Mouse (Mus musculus) right cerebral cortex, postnatal 4 days (tissue): ENCODE measurements around the gene Urb1.

ENCODE experiments used
- DNase-seq: peaks from one replicate; pipeline ENCODE4 v3.0.0-alpha.2; 2022

Urb1 gene

GRCm38 (mm10) chr16:90822981-90823380 lies 12.8 kb upstream of the Urb1 start:
- no peak for DNase-seq

GRCm38 (mm10) chr16:90822284-90822935 lies 12.2 kb upstream of the Urb1 start:
- DNase-seq = no peak

DNA sequence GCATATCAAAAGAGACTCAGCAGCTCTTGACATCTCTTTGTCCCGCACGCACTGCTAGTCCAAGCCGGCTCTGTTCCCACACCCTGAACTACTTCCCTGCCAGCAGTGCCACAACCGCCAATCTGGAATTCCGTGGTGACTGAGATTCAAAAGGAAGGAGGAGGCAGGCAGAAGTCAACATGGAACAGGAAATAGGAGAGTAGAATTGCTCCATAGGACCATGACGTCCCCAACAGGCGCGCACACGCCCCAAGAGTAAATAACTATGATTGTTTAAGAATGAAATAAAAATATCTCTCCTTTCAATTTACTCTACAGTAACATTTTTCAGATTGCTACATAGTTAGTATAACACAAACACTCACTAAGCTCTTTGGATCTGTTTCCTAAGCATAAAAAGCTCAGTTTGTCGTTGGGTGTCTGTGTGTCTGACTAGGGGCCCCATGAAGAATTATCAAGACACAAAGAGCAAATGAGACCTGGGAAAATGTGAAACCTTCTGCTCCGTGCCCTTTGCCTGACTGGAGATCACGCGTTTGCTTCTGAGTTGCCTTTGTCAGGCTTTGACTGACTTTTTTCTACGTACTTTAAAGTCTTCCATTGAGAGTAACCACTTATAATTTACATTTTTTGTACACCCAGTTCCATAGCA lies 11.0 kb upstream of the Urb1 start:
- no peak for DNase-seq

DNA sequence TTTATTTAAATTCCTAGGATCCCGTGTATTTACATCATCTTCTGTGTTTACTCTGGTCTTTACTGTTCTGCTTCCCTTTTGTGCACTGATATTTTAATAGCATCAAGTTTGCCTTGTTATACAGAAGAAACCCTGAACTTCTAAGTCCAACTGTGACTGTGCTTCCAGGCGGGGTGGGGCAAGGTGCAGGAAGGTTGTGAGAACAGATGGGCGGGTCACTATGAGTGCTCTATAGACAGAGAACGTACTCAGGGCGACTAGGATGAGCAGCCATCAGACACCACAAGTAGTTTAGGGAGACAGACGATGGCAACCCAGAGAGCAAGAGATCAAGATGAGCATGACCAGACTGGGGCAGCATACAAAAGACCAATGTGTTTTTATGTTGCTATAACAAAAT lies 10.1 kb upstream of the Urb1 start:
- DNase-seq = no peak

DNA sequence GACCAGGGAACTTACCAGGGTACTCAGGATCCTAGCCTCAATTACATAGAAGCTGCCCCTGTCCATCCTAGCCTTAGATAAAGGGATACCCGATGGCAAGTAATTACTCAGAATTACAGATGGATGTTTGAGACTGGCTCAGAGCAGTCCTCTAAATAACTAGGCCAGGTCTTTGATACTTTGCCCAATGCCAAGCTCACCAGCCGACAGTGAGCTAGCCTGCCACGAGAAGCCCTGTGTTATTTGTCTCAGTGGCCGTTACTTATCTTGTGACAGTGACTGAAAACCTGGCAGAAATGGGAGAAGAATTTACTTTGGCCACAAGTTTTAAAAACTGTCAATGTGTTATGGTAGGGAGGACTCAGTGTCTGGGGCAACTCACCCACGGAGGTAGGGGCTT lies 1.9 kb upstream of the Urb1 start:
- DNase-seq = no peak

DNA sequence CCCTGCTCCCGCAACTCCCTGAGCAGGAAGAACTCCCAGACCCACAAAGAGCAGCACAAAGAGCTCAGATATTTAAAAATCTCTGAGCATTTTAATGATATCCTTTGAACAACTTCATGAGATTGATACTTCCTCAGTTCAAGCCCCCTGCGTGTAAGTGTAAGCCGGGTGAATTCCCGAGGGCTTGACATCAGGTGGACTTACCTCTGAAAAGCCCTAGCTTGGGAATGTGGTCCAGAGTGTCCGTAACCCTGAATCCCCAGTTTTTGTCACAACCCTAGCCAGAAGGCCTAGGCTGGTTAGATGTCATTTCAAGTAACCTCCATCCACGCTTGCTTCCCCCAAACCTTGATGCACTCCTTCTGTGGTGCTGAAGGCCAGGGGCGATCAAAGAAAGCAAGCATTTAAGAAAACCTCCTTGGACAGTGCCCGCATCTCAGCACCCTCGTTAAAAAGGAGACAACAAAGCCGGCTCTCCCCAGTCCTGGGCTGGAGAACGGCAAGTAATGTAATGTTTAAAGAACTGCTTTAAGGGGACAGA lies 573 bp upstream of the Urb1 start:
- DNase-seq = no peak

DNA sequence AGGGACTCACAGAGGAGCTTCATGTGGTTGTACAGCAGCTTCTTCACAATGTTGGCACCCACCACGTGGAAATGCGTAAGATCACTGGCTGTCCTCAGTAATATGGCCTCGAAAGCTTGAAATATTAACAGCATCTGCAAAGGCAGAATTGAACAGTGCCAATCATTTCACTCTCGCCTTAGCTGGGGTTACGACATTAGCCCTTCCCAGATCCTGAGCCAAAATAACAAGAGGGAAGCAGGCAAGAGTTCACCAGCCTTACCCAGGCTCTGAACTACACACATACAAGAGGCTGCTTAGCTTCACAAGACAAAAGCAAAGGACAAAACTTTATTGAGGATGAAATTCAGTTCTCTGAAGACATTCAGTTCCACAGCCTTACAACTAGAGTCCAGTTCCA lies 5.7 kb downstream of the Urb1 start:
- DNase-seq = no peak

DNA sequence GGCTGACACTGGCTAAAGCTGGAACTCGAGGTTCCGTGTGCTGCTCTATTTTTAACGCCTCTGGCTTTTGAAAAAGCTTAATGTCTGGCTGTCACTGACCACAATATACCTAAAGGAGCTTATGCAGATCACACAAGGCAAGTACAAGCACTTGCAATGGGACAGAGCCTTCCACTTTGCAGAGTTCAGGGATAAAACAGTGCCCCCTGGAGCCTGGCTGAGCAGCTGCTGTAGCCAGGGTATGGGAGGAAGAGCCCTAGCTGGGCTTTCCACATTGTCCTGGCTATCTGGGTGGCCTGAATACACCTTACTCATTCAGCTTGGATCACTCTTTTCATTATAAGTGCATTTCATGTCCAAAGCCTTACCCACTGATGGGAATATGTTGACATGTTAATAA lies 8.3 kb downstream of the Urb1 start:
- DNase-seq = no peak

GRCm38 (mm10) chr16:90801251-90801650 lies 9.0 kb downstream of the Urb1 start:
- DNase-seq = no peak

GRCm38 (mm10) chr16:90799840-90800239 lies 10.4 kb downstream of the Urb1 start:
- no peak for DNase-seq

- DNase-seq = no peak
Observed at GRCm38 (mm10) chr16:90798848-90799247, 11.4 kb downstream of the Urb1 start.

- DNase-seq = no peak
Observed at GRCm38 (mm10) chr16:90798446-90798845, 11.8 kb downstream of the Urb1 start.

DNA sequence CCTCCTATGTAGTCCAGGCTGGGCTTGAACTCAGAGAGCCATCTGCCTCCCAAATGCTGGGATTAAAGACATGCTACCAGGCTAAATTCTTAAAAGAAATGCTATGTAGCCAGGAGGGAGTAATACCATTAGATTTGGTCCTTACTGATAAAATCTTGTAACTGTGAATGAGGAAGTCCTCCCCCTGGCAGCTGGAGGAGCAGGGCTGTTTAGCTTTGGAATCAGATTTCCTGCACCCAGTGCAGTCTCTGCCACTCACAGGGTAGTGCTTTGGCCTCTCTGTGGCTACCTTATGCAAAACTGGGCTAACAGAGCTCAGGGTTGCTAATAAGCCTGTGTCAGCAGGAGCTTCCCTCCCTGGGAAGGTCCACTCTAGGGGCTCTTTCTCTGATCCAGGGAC lies 15.5 kb downstream of the Urb1 start:
- DNase-seq = no peak

DNA sequence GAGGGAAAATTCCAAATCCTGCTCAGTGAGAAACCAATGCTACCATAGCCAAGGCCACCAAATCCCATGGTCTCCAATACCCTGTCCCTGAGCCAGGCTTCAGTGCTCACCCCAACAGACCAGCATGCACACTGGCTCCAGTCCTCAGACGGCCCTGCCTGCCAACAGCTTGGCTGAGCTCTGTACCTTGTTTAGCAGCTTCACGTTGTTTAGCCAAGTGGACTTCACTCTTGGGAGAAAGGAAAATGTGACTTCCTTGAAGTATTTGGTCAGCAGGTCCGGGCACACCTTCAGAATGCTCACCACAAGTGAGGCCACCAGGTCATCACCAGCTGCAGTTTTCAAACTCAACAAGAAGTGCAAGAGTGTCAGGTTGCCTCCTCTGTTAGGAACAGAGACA lies 17.7 kb downstream of the Urb1 start:
- DNase-seq = no peak

DNA sequence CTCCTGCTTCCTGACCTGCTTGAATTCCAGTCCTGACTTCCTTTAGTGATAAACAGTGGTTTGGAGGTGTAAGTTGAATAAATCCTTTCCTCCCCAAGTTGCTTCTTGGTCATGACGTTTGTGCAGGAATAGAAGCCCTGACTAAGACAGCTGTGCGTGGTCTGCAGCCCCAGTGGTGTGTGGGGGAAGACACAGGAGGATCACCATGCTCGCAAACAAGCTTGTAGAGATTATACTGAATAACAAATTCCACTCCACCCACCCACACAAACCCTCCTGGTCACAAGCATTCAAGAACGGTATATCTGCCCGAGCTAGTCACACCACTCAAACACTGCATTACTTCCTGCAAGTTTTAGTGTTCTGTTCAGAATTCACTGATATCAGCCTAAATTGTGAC lies 18.1 kb downstream of the Urb1 start:
- DNase-seq = no peak

- no peak for DNase-seq
Observed at GRCm38 (mm10) chr16:90790946-90791345, 19.3 kb downstream of the Urb1 start.

GRCm38 (mm10) chr16:90788580-90788979 lies 21.6 kb downstream of the Urb1 start:
- no peak for DNase-seq

GRCm38 (mm10) chr16:90785257-90785656 lies 25.0 kb downstream of the Urb1 start:
- DNase-seq = no peak

GRCm38 (mm10) chr16:90783302-90783701 lies 26.9 kb downstream of the Urb1 start:
- no peak for DNase-seq

DNA sequence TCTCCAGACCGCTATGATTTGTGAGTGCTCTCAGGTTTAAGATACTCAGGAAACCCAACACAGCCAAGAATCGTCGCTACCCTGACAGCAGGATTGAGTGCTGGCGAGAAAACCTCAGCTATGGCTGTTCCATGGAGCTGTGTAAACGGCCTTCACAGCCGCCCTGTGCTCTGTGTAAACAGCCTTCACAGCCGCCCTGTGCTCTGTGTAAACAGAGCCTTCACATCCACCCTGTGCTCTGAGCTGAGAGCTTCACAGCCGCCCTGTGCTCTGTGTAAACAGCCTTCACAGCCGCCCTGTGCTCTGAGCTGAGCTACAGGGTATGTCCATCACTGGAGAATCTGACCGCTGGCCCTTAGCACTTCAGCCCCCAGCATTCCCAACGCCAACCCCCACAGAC lies 30.4 kb downstream of the Urb1 start:
- DNase-seq = no peak

GRCm38 (mm10) chr16:90775946-90776520 lies 34.2 kb downstream of the Urb1 start:
- DNase-seq = no peak

GRCm38 (mm10) chr16:90774646-90775045 lies 35.6 kb downstream of the Urb1 start:
- no peak for DNase-seq

DNA sequence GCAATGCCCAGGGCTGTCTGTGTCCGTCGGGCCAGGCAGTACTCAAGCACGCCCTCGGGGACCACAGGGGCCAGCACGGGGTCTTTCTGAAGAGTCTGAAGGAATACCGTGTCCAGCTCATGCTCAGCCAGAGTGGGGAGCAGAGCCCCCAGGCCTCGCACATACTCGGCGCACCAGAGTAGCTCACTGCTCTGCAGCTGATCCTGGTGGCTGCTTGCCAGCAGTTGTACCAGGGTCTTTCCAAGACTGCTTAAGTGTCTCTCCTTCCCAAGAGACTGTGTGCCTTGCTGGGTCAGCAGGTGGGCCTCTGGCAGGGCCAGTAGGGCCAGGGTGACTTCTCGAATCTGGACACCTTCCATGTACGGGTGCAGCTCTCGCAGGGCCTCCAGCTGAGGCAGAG lies 36.0 kb downstream of the Urb1 start:
- no peak for DNase-seq

GRCm38 (mm10) chr16:90766919-90767454 lies 43.2 kb downstream of the Urb1 start:
- no peak for DNase-seq
